In genomic region chr1:79450343-79451021, GRCm38 (mm10) we compare ENCODE assay signal across 8 mouse cellular contexts. TPM values are rescaled to one million over a fixed set of nuclear protein-coding genes. Genes with fewer than 3 reads are reported as not detected.
DNase-seq lines count a peak whose midpoint lies in the region; TF ChIP-seq lines count a peak whose summit lies in the region.

No protein-coding gene starts in this region.

- no peaks in the 10 kb centered on the region for H3K36me3 ChIP-seq in forebrain, embryonic 10.5 days (replicated peaks)

- TF ChIP-seq CTCF in gastrocnemius, adult 2 months (IDR thresholded peaks at IDR 0.05): no peak

- H3K27ac ChIP-seq in forebrain, embryonic 10.5 days: peak overlapping the region; percentile 79
- H3K27ac ChIP-seq in gastrocnemius, adult 2 months: no peak overlapping the region

- intact Hi-C loops in gastrocnemius, adult 2 months (cut with DNase I): no loop called here

- no peaks in the 10 kb centered on the region for H3K9me3 ChIP-seq in forebrain, embryonic 10.5 days

- 11% methylated on average over 20 of the region's 20 CpGs for WGBS in forebrain, embryonic 10.5 days

- peaks cover 36% of the 10 kb centered on the region for H3K4me1 ChIP-seq in forebrain, embryonic 10.5 days

- H3K4me3 ChIP-seq in forebrain, embryonic 10.5 days: peak overlapping the region; percentile 50
- no peak overlapping the region for H3K4me3 ChIP-seq in gastrocnemius, adult 2 months

- H3K27me3 ChIP-seq in forebrain, embryonic 10.5 days (ENCODE audit: poor library complexity, severe bottlenecking): peaks cover 10% of the 10 kb centered on the region

- DNase-seq in layer of hippocampus, adult 11-12 months (ENCODE audit: low spot score): peak; percentile 18
- DNase-seq in layer of hippocampus, adult 9-10 months (ENCODE audit: low spot score): no peak
- DNase-seq in forebrain, embryonic 10.5 days (ENCODE audit: extremely low spot score, low spot score): peak; percentile 51
- DNase-seq in layer of hippocampus, postnatal 36 days: peak; percentile 33 to 35
- DNase-seq in retina, embryonic 14.5 days (ENCODE audit: low spot score): peak; percentile 63
- DNase-seq in gastrocnemius, adult 2 months: no peak
- DNase-seq in urinary bladder, adult 2 months (ENCODE audit: low spot score): no peak
- no peak for DNase-seq in lung, postnatal 4 days

RNA-seq across cellular contexts. Expression of gene Scg2, which starts 10.6 kb away (rescaled TPM):
- 0.48 and 0.77 TPM in 2 replicates for polyA plus RNA-seq in forebrain, embryonic 10.5 days (2016; fragmentation: Nextera tagmentation; extraction: Ambion mirVana)
- total RNA-seq in layer of hippocampus, postnatal 36 days (2021): 100 to 1,000 TPM; 181 to 196 TPM
- total RNA-seq in gastrocnemius, adult 2 months (2021): not detected
- polyA plus RNA-seq in urinary bladder, adult 2 months (2012; rRNA removed): 0.28 and 0.46 TPM in 2 replicates

Comparison
In these comparisons a context has a peak if more than half of its experiments do, and no peak if none do; other contexts are left out.
1. DNase-seq: peak in layer of hippocampus, adult 11-12 months (single experiment), forebrain, embryonic 10.5 days (single experiment), layer of hippocampus, postnatal 36 days (2 of 2) and retina, embryonic 14.5 days (single experiment); none in layer of hippocampus, adult 9-10 months (single experiment), gastrocnemius, adult 2 months (single experiment), urinary bladder, adult 2 months (single experiment) and lung, postnatal 4 days (0 of 2).
2. RNA of gene Scg2, which starts 10.6 kb away (total RNA-seq): 181 to 196 TPM in layer of hippocampus, postnatal 36 days; not detected in gastrocnemius, adult 2 months; every median in the first group is over 100 times any median in the second.